Mouse (Mus musculus): ENCODE results near the gene Pcbp1.
"Not testable (repeated sequence)": the region's sequence is repeated elsewhere in the genome, so short reads cannot be mapped to it uniquely, and the experiment has no call there.

Gene Pcbp1

DNA sequence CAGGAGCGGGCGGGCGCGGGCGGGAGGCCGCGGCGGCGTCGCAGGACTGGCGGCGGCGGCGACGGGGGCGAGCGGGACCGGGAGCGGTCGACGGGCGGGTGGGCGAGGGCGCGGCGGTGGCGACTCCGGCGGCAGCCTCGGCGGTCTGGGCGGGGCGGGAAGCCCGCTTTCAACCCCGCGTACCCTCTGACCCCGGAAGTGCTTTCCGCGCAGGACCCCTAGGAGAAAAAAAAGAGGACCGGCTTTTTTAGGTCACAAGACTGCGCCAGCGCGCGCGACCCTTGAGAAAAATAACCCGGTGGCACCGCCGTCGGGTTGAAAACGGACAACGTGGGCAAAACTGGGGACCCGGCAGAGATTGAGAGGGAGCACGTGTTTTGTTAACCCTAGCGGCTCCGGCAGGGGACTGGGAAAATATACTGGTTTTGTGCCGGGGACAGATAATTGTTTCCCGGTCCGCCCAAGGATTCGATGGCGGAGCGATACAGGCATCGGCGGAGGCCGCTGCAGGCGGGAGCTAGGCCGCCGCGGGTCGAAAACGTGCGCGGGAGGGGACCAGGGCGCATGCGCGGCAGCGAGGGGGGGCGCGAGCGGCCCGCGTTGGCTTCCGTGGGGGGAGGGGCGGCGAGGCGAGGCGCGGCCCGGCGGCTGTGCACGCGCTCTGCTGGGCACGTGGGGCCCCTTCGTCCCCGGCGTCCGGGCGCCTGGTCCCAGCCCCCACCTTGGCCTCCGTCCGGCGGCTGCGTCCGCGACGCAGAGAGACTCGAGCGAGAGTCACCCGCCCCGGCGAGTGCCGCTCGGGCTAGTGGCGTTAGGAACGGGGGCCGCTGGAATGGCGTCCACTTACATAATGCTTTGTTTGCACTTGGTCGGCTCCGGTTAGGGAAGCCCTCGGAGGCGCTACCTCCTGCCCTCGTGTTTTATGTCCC, at the start of gene Pcbp1:
TSS of gene Pcbp1 (minus strand) at position 290 of the 929 bp plus-strand sequence.
- DNase-seq, result peak; percentile 97

- no peak for DNase-seq
These were observed 48.4 kb upstream of the Pcbp1 start for GRCm38 (mm10) chr6:86574495-86574894.

DNA sequence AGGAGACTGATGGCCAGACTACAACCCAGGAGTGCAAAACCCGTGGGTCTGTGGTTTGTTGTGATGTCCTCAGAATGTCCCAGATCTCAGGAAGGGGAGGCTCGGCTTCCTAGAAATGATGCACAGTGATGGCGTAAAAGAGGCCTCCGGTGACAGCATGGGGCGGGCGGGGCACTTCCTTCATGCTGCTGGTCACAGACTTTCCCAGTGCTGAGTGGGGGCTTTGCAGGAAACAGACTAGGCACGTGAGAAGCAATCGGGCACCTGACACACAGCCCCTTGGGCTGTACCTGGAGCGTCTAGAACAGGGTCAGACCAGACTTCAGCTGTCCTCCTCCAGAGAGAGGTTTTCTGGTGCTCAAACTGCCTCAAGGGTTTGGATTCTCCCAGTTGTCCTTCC, 44.7 kb upstream of the Pcbp1 start:
- DNase-seq, result no peak

DNA sequence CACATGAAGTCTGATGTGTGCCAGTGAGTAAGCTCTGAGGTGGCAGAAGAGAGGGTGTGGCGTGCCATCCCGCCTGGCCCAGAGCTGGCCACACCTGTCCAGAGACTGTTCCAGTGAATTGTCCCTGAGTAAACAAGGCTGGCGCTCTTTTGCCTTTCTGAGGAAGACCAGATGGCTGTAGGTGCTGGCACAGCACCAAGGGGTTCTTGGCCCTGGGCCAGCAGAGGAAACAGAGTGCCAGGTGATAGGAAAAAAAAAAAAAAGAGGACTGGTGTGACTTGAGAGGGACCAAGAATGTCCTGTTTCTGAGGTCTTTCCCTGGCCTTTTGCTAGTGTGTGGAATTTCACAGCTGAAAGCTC, 43.3 kb upstream of the Pcbp1 start:
- DNase-seq, result no peak

- DNase-seq, result no peak
These were observed 42.8 kb upstream of the Pcbp1 start for GRCm38 (mm10) chr6:86568816-86569460.

GRCm38 (mm10) chr6:86565782-86566181, 39.7 kb upstream of the Pcbp1 start:
- DNase-seq, result no peak

GRCm38 (mm10) chr6:86557182-86557581, 31.1 kb upstream of the Pcbp1 start:
- not testable (repeated sequence) for DNase-seq

DNA sequence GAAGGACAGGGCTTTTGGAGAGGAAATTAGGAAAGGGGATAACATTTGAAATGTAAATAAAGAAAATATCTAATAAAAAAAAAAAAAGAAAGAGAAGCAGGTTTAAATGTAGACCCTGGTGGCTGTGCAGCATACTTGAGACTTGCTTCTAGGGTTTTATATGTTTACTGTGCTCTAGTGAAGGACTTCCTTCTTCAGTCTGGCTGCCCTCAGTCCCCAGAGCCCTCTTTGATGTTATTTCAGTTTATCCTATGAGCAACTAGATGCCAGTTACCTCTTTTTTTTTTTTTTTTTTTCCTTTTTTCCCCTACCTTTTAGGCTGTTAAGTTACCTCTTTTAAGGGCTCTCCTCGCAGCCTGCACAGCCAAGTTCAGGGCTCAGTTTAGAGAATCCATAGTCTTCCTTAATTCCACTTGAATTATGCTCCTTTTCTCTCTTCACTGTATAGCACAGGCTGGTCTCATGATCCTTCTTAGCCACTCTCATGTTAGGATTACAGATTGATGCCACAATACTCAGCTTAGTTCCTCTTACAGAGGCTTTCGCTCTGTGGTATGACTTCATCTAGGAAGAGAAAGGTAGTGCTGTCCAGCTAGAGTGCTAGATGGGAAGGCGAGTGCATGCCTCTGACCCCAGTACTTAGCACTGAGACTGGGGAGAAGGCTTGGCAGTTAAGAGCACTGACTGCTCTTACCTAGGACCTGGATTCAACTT, 30.4 kb upstream of the Pcbp1 start:
- no peak for DNase-seq

DNA sequence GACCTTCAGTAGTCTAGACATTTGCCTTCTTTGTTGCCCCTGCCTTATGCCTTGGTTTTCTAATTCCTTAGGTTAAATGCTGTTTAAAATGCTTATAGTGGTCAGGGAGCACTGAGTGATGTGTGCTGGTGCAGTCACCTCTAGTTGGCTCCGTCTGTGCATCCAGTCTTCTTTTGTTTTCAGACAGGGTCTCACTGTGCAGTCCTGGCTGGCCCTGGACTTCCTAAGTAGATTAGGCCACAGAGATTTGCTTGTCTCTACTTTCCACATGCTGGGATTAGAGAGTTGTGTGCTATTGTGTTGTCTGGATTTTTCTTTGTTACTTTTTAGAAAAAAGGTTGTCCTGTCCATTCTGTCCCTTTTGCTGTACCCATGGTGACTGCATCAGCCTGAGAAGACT, 24.5 kb upstream of the Pcbp1 start:
- no peak for DNase-seq

GRCm38 (mm10) chr6:86547880-86548367, 21.8 kb upstream of the Pcbp1 start:
- peak; percentile 2 for DNase-seq

DNA sequence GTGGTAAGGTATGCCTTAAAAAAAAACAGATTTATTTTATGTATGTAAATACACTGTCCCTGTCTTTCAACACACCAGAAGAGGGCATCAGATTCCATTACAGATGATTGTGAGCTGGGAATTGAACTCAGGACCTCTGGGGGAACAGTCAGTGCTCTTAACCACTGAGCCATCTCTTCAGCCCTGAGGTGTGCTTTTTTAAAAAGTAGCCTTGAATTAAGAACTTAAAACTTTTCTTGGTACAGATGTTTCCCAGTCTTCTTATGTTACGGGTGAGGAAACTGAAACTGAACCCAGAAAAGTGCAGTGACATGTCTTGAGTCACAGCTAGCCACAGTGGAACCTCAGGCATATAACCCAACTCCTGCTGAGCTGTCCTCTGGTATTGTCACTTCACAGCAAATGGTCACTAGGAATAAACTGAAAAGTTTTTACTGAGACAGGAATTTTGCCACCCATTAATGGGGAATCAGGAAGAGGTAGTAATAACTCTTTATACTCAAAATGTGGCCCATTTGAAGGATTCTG, 21.2 kb upstream of the Pcbp1 start:
- DNase-seq, result no peak

DNA sequence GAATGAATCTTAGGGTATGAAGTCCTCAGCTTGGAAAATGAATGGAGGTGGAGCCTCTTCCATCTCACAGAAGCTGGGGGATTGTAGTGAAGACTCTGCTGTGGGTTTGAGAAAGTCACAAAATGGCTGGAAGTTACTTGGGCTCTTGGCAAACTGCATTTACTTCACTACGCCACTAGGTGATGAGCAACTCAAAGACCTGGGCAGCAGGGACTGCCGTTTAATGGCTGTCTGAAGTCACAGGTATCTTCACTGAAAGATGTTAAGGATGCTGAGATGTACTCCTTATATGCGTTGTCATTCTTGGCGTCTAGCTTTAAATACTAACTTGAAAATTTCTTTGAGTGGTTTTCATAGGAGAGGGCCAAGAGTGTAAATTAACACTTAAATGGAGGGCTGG, 19.1 kb upstream of the Pcbp1 start:
- DNase-seq, result peak; percentile 54

GRCm38 (mm10) chr6:86543869-86544268, 17.7 kb upstream of the Pcbp1 start:
- DNase-seq, result no peak

GRCm38 (mm10) chr6:86543060-86543459, 16.9 kb upstream of the Pcbp1 start:
- DNase-seq, result no peak

DNA sequence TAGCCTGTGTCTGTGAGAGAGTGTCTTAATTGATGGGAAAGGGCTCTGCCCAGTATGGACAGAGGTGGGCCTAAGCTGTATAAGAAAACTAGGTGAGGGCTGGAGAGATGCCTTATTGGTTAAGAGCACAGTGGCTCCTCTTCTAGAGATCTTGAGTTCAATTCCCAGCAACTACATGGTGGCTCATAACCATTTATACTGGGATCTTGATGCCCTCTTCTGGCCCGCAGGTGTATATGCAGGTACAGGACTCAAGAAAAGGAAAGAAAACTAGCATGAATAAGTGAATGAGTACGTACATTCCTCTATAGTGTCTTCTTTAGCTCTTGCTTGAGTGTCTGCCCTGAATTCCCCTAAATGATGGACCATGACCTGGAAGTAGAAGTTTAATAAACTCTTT, 15.5 kb upstream of the Pcbp1 start:
- DNase-seq, result no peak

DNA sequence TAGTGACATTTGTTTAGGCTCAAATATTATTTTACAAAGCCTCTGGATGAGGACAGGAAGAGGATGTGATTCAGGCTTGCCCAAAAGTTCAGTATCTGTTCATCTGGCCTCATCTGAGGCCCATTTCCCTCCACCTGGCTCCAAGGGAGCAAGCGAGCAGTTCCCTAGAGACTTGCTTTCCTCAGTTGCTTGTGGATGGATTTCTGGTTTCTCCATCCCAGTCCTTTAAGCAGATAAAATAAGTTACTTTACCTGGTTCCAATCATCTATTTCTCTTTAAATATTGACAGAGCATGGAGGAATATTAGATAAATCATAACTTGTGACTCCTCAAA, 2.3 kb upstream of the Pcbp1 start:
- no peak for DNase-seq

DNA sequence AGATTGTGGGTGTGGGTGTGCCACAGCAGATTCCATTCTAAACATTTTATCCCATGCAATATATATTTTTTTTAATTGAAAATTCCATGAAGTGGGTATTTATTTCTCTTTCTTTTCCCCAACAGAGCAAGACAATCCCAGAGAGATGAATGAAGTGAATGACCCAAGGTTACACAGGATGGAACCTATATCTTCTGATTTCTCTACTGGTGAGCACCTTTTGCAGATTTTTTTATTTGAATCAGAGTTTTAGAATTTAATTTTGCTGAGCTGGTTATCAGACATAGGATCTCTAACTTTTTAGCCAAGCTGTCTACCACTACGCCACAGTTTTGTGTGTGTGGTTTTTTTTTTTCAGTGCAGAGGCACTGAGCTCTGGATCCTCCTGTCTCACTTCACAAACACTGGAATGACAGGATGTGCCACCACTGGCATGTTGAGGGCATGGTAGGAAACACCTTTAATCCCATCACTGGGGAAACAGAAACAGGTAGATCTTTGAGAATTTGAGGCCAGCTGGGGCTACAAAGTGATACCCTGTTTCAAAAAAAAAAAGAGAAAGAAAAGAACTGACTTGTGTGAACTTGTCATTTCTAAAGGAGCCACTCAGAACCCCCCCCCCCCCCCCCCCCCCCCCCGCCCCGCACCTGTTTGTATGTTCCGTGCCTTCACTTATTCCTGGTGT, 1.8 kb upstream of the Pcbp1 start:
- DNase-seq, result peak; percentile 7

DNA sequence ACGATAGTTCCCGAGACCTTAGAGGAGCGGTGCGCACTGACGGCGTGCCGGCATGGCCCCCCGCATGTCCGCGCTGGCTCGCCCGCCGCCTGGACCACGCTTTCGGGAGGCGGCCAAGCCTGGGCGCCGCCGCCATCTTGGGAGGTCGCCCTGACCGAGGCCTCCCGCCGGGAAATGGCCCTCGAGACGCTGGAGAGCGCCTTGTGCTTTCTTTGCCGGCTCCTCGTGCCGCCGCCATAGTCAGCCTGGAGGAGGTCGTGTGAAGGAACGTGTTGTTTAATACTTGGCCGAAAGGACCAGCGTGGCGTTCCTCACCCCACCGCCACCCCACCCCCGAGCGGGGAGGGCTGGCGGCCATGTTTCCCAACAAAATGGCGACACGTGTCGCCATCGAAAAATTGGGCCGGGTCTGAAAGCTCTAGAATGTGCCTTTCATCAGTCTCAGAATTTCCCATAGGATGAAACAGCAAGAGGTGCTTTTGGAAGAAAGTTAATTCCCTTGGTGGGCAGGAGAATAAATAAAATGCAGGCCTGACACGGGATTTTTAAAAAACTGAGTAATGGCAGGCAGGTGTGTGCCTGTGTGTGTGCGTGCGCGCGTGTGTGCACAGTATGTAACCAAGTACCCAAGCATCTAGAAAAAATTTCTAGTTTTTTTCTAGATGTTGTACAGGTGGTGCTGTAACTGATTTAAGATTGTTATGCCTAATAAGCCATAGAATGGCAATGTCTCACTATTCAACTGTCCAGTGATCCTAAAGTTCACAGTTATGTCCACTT, 1.0 kb upstream of the Pcbp1 start:
- DNase-seq, result peak; percentile 91

DNA sequence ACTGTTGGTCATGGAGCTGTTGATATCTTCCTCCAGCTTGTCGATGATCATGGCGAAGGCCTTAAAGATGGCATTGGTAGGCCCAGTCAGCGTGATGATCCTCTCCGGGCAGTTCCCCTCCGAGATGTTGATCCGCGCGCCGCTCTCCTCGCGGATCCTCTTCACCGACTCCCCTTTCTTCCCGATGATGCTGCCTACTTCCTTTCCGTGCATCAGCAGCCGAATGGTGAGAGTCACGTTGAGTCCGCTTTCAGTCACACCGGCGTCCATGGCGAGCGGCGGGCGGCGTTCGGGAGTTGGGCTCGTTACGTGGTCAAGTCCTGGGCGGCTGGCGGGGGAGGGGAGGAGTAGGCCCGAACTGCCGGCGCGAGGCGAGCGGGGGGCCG, 482 bp downstream of the Pcbp1 start:
- no peak for DNase-seq

DNA sequence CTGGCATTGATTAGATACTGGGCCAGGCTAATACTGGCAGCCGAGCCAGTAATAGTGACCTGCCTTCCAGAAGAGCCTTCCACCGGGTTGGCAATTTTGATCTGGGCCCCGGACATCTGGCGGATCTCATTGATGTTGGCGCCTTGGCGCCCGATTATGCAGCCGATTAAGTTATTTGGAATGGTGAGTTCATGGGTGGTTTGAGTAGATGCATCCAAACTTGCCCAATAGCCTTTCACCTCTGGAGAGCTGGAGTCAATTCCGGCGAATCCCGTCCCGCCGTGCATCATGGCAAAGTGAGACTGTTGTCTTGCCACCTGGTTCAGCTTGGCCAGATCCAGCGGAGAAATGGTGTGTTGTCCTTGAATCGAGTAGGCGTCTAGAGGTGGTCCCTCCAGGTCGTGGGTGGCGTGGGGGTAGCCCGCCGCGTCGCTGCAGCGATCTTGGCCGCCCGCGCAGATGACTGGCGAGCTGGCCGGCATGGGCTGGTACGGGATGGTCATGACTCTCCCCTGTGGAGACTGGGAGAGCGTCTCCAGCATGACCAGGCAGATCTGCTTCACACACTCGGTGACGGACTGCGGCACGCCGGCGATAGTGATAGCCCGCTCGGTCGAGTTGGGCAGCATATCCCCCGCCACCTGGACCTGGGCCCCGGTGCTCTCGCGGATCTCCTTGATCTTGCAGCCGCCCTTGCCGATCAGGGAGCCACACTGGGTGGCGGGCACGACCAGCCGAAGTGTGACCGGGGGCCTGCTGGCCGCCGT, 1.1 kb downstream of the Pcbp1 start:
- DNase-seq, result peak; percentile 49

- DNase-seq, result peak; percentile 49
These were observed 2.2 kb downstream of the Pcbp1 start for GRCm38 (mm10) chr6:86523755-86524434.
